Mouse (Mus musculus): ENCODE data around the gene Ovch2.

Ovch2 gene

GRCm38 (mm10) chr7:107744454-107744853 is 56.6 kb downstream of the Ovch2 start:
- DNase-seq (ENCODE audit: low spot score): no peak

- no peak for DNase-seq (ENCODE audit: low spot score)
These were observed 58.0 kb downstream of the Ovch2 start for GRCm38 (mm10) chr7:107742963-107743465.

- DNase-seq (ENCODE audit: low spot score): no peak
These were observed 62.3 kb downstream of the Ovch2 start for GRCm38 (mm10) chr7:107738726-107739125.

- no peak for DNase-seq (ENCODE audit: low spot score)
These were observed 67.8 kb downstream of the Ovch2 start for GRCm38 (mm10) chr7:107733162-107733561.

Data from urinary bladder, postnatal 14 days (tissue).